Mouse (Mus musculus) layer of hippocampus, adult 11-12 months (tissue): ENCODE results near the gene Bicdl1.

Experiments used
- DNase-seq: peaks from one replicate; pipeline ENCODE4 v3.0.0; 2022; ENCODE audit warnings: low spot score

The Bicdl1 gene

GRCm38 (mm10) chr5:115726019-115726418, 5.4 kb downstream of the Bicdl1 start:
- DNase-seq, result no peak

- DNase-seq, result no peak
Observed at GRCm38 (mm10) chr5:115724422-115724821, 7.0 kb downstream of the Bicdl1 start.

- no peak for DNase-seq
Observed at GRCm38 (mm10) chr5:115722188-115722959, 9.0 kb downstream of the Bicdl1 start.

- no peak for DNase-seq
Observed at GRCm38 (mm10) chr5:115720761-115721160, 10.7 kb downstream of the Bicdl1 start.

- DNase-seq, result no peak
Observed at GRCm38 (mm10) chr5:115717693-115718092, 13.7 kb downstream of the Bicdl1 start.

- no peak for DNase-seq
Observed at GRCm38 (mm10) chr5:115717106-115717505, 14.3 kb downstream of the Bicdl1 start.

- DNase-seq, result no peak
Observed at GRCm38 (mm10) chr5:115716426-115716825, 15.0 kb downstream of the Bicdl1 start.

- DNase-seq, result no peak
Observed at GRCm38 (mm10) chr5:115714761-115715160, 16.7 kb downstream of the Bicdl1 start.

GRCm38 (mm10) chr5:115712487-115712886, 18.9 kb downstream of the Bicdl1 start:
- no peak for DNase-seq

GRCm38 (mm10) chr5:115711636-115712419, 19.6 kb downstream of the Bicdl1 start:
- DNase-seq, result no peak

- no peak for DNase-seq
Observed at GRCm38 (mm10) chr5:115710171-115710570, 21.2 kb downstream of the Bicdl1 start.

GRCm38 (mm10) chr5:115708930-115709329, 22.5 kb downstream of the Bicdl1 start:
- no peak for DNase-seq

- no peak for DNase-seq
Observed at GRCm38 (mm10) chr5:115701981-115702380, 29.4 kb downstream of the Bicdl1 start.

GRCm38 (mm10) chr5:115701215-115701614, 30.2 kb downstream of the Bicdl1 start:
- no peak for DNase-seq

GRCm38 (mm10) chr5:115696811-115697210, 34.6 kb downstream of the Bicdl1 start:
- DNase-seq, result no peak

- no peak for DNase-seq
Observed at GRCm38 (mm10) chr5:115695191-115695770, 36.1 kb downstream of the Bicdl1 start.

GRCm38 (mm10) chr5:115693271-115693670, 38.1 kb downstream of the Bicdl1 start:
- DNase-seq, result no peak

GRCm38 (mm10) chr5:115686716-115687115, 44.7 kb downstream of the Bicdl1 start:
- DNase-seq, result no peak

- no peak for DNase-seq
Observed at GRCm38 (mm10) chr5:115685126-115685525, 46.3 kb downstream of the Bicdl1 start.

- DNase-seq, result no peak
Observed at GRCm38 (mm10) chr5:115671846-115672245, 59.6 kb downstream of the Bicdl1 start.

- DNase-seq, result no peak
Observed at GRCm38 (mm10) chr5:115670406-115670805, 61.0 kb downstream of the Bicdl1 start.

- DNase-seq, result no peak
Observed at GRCm38 (mm10) chr5:115669974-115670373, 61.4 kb downstream of the Bicdl1 start.

GRCm38 (mm10) chr5:115668986-115669385, 62.4 kb downstream of the Bicdl1 start:
- no peak for DNase-seq
